Mouse (Mus musculus) spleen, postnatal 4 days (tissue): ENCODE results near the gene Taar9.
"Not testable (repeated sequence)": the region's sequence is repeated elsewhere in the genome, so short reads cannot be mapped to it uniquely, and the experiment has no call there.

ENCODE experiments used
- DNase-seq, 2 experiments: peaks; one replicate each; pipeline ENCODE4 v3.0.0; 2022; ENCODE audit warnings: low spot score in 2 of 2

The Taar9 gene

GRCm38 (mm10) chr10:24109434-24109833, at the start of gene Taar9:
TSS of gene Taar9 (minus strand) at chr10:24109534.
- not testable (repeated sequence) for DNase-seq

- DNase-seq, result peak; percentile 36 to 69
Measured at GRCm38 (mm10) chr10:24158470-24159254, 49.3 kb upstream of the Taar9 start.

- no peak for DNase-seq
Measured at GRCm38 (mm10) chr10:24150086-24150485, 40.8 kb upstream of the Taar9 start.

GRCm38 (mm10) chr10:24149135-24149781, 39.9 kb upstream of the Taar9 start, which contains the start of gene Stx7:
TSS of gene Stx7 (plus strand) at chr10:24149302.
- peak; percentile 94 to 97 for DNase-seq

DNA sequence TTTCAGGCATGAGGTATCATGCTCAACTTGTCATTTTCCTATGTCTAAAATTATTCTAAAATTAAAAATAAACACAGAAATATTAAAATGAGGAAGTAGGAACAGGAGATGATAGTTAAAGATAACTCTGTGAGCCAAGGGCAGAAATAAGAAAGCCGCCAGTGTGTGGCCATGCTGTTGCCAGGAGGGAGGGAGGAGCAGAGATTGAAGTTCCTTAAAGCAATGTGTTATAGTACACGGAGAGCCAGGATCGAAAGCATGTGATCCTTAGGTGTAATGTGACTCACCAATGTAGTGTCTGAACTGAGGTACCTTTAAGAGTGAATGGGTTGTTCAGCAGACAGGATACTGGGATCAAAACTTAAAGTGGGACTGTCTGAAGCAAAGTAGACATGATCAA, 33.4 kb upstream of the Taar9 start:
- DNase-seq, result no peak

DNA sequence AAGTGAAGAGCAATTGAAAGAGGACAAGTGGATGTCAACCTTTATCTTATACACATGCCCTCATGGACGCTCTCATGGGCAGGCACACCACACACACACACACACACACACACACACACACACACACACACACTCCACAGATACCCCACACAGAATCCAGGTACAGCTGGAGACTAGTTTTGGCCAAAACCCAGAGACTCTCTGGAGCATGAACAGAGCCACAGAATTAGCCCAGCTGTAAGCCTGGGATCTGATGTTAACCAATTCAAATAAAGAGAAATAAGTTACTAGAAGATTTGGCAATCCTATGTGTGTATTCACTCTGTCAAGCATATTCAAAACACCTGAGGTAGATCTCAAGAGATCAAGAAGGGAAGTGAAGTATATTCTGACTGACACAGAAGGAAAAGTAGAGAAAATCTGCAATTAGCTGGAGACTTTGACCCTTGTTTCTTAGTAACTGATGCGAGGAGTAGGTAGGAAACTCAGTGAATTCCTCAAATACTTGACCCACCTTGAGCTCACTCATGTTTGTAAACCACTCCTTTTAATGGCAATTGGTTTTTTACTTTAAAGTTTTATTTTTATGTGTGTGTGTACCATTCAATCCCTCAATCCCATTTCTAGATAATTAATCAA, 29.4 kb upstream of the Taar9 start:
- DNase-seq, result no peak

GRCm38 (mm10) chr10:24134071-24134645, 24.8 kb upstream of the Taar9 start:
- no peak for DNase-seq

DNA sequence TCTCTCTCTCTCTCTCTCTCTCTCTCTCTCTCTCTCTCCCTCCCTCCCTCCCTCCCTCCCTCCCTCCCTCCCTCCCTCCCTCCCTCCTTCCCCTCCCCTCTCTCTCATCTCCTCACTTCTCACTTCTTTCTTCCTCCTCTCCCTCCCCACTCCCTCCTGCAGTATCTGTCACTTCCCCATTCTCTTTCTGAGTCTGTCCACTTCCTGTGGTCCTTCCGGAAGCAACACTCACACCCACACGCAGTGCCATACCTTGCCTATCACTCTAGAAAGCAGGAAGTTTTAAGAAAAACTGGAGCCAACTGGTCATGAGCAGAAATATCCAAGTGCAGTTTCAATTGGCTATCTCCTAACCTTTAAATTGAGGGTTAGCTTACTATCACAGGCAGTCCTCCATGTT, 23.8 kb upstream of the Taar9 start:
- DNase-seq, result no peak

DNA sequence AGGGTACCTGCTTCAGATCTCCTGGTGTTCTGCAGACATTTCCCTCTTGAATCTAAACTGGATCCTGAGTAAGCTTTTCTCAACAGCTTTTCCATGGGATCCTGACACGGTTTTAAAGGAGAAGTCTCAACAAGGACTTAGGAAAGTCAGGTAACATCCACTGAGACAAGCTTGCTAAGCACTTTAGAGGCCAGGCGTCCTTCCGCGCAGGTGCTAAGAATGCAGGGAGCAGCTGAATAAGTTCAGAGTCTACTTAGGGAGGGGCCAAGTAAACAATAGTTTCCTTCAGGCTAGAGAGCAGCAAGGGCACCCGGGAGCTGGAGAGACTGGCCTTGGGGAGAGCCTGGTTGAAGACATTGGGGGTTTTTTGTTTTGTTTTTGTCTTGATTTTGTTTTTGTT, 22.9 kb upstream of the Taar9 start:
- DNase-seq, result no peak

- peak; percentile 55 to 76 for DNase-seq
Measured at GRCm38 (mm10) chr10:24131451-24132262, 22.3 kb upstream of the Taar9 start.

DNA sequence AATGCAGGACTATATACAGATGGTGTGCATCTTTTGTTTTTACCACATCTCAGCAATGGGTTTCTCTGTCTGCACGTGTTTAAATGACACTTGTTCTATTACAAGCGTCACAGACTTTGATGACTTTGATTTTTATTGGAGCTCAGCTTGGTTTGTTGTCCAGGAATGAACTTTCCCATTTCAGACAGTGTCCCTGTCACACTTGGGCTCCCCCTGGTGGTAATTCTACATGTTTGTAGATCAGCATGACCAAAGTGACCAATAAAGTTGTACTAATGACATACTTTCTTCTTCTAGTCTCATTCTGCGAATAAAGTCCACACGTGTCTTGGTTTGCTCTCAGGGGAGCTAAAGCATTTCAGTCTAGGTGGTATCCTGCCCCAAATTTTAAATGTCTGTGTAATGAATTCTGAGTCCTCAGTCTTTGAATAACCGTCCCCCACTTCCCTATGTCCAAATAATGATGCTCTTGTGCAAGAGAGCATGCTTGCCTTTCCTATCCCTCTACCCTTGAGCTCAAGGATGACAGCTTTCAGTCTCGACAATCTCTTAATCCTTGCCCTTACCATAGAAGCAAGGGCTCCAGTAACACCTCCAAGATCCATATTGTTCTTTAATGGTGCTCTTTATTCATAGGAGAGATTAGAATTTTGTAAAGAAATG, 1.9 kb upstream of the Taar9 start:
- peak in 1 of 2 experiments; percentile 18 for DNase-seq

- DNase-seq, result no peak
Measured at GRCm38 (mm10) chr10:24108236-24108635, 1.1 kb downstream of the Taar9 start.

GRCm38 (mm10) chr10:24107747-24108146, 1.6 kb downstream of the Taar9 start:
- no peak for DNase-seq

GRCm38 (mm10) chr10:24103299-24103698, 6.0 kb downstream of the Taar9 start:
- not testable (repeated sequence) for DNase-seq

DNA sequence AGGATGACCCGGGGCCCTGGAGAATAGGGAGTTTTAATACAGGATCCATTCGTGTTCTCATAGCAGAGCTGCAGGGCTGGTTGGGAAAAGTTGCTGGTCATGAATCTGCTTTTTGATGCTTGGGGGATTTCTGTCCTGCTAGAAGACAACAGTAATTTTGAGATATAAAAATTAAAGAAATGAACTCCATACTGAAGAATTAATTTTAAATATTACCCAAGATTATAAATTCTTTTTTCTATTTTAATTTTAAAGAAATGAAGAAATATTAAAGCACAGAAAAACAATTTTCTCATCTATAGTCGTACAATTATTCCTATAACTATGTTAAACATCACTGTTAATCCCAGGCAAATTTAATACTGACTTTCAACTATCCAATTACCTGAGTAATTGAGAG, 7.5 kb downstream of the Taar9 start, which contains the start of gene Taar8c:
Taar8c (minus strand) TSS at position 101 of the 400 bp plus-strand sequence.
- not testable (repeated sequence) for DNase-seq

GRCm38 (mm10) chr10:24097010-24097409, 12.3 kb downstream of the Taar9 start:
- DNase-seq, result not testable (repeated sequence)

- DNase-seq, result no peak
Measured at GRCm38 (mm10) chr10:24092194-24092593, 17.1 kb downstream of the Taar9 start, which contains the start of gene Taar8b. TSS of gene Taar8b (minus strand) at chr10:24092294.

DNA sequence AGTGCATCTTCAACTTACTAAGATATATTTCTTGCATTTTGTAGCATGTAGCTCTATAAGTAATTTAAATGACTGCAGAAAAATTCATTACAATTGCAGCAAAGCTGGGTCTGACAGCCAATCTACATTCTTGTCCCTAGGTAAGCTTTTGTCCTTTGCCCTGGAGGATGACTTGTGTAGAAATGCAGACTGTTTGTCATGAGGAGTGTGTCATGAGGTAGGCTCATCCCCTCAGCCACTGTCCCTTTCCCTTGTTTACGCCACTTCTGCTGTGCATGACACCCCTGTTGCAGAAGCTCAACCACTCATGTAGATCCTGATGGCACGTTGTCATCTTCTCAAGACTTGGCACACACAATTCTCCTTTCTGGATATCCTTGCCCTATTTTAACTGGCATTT, 22.2 kb downstream of the Taar9 start:
- no peak for DNase-seq

DNA sequence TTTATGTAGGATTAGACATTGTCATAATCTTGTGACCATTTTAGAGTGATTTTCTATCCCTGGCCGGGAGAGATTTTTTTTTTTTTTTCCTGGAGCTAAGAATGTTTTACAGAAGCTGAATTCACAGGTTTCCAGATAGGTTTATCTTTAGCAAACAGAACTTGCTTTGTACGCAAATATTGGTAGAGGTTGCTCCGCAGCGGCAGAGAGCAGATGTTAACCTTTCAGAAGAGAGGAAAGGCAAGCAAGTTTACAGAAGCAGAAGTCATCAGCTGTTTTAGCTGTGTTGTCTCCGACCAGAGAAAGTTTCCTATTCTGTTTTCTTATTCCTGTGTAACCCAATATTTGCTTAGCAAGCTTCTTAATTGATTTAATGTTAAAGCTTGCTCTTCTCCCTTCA, 22.8 kb downstream of the Taar9 start:
- no peak for DNase-seq

- DNase-seq, result no peak
Measured at GRCm38 (mm10) chr10:24085936-24086335, 23.4 kb downstream of the Taar9 start.

GRCm38 (mm10) chr10:24080166-24080565, 29.2 kb downstream of the Taar9 start:
- peak; percentile 16 to 62 for DNase-seq
